Mouse (Mus musculus) adrenal gland, adult (tissue): ENCODE data around the gene Lemd1.
A peak's percentile ranks its signal among the peaks of the same experiment; 100 is the strongest.

ENCODE experiments used
- DNase-seq, 2 experiments: peaks; one replicate each; pipeline ENCODE4 v3.0.0; 2022 to 2023; ENCODE audit warnings: low spot score in 1 of 2; ENCODE audit not compliant: inconsistent age in 2 of 2

Lemd1 gene

DNA sequence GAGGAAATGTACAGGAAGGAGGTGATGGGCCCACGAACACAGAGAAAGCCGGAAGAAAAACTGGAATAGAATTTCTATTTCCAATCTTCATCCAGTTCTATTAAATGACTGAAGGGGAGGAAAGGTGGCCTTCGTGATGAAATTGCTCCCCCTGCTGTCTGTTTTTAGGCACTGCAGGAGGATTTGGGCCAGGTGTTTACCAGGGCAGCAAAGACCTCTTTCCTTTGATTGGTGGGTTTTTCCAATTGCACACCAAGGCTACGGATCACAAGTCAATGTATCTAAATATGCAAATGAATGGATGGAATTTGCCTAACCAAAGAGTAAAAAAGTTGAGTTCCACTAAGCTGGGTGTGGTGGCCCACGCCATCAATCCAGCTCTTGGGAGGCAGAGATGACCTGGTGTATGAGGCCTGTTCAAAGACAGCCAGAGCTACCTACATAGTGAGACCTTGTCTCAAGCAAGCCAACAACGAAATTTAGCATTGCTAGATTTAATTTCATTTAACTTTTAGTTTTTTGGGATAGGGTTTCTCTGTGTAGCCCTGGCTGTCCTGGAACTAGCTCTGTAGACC, 46.4 kb downstream of the Lemd1 start:
- peak; percentile 61 to 89 for DNase-seq

DNA sequence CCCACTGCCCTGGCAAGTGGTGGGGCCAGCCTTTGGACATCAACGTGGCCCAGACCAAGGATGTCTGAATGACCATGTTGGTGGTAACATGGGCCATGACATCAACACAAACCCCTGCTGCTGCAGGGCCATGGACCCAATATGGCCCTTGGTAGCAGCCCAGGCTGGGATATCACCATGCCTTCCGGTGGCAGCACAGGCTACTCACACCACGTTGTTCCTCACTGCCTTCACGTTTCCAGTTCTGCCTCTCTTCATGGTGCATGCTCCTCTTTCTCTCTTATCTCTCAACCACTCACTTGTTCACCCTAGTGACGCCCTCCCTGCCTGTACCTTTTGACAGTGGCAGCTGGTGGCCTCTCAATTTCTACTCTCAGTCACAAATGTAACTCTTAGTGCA, 53.8 kb downstream of the Lemd1 start:
- DNase-seq = no peak

DNA sequence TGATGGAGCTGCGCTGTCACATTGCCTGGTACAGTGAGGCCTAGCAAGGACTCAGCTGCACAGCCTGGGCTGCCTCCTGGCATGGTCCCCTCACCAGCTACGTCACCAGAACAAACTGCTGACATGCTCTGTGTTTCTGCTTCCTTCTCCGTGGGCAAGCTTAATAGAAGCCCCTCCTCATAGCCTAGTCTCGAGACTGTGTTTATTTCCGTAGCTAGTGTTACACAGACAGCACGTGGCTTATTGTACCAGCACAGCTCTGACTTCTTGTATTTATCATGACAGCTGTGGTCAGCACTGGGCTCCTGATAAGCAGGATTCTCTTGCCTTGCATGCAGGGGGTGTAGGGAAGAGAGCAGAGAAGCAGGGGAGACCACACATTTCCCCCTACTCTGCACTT, 54.9 kb downstream of the Lemd1 start:
- no peak for DNase-seq

DNA sequence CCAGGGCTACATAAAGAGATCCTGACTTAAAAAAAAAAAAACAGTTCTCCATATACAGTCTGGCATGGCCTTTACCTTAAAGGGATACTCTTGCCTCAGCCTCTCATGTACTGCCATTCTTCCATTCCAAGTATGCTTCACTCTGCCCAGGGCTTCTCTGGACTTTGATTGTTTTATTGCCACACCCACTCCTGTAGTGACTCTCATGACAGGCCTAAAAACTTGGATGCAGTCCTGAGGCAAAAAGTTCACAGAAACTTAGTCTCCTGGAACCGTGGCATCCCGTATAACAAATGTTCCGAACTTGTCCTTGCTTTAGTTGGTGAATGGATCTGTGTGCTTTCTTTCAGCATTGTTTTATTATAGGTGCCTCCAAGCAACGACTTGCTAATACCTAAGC, 55.4 kb downstream of the Lemd1 start:
- no peak for DNase-seq

DNA sequence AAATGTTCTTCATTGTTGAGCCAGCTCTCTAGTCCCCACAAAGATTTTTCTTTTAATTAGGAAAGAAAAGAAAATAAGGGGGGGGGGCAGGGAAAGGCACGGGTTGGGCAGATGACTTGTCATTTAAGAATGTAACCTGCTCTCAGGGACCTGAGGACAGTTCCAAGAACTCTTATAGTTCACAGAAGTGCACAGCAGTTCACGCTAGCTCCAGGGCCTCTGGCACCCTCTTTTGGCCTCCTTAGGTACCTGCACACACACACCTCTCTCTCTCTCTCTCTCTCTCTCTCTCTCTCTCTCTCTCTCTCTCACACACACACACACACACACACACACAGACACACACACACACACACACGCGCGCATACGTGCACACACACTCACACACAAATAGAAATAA, 63.2 kb downstream of the Lemd1 start:
- DNase-seq = no peak

DNA sequence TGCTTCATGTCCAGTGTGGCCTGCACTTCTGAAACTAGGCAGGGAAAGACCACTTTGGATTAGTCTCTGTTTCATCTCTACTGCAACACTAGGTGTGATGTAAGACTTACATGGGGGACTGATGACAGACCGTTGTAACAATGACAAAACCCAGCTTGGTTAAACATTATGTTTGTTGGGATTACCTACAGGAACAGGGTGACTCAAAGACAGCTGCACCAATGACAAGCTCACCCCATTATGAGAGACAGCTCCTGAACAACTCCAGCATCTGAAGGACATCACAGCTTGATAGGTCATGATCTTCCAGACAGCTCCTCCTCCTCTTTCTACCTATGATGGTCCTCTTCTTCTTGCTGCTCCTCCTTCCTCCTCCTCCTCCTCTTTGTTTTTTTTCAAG, 69.1 kb downstream of the Lemd1 start:
- DNase-seq = no peak

DNA sequence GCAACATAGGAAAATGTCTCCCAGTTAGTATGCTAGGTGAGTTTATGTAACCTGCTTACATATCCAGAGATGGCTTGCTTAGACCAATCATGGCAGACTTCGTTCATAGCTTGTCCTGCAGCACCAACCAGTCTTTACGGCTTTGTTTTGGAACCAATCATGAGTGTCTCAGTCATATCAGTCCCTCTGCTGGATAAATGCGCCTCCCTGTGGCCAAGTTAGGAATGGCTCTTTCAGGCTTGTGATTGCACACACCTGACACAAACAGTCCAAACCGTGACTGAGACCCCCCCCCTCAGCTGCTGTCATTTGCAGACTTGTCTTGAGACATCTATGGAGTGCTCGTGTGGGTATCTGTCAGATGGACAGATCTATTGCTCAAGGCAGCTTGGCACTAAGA, 69.8 kb downstream of the Lemd1 start:
- no peak for DNase-seq

DNA sequence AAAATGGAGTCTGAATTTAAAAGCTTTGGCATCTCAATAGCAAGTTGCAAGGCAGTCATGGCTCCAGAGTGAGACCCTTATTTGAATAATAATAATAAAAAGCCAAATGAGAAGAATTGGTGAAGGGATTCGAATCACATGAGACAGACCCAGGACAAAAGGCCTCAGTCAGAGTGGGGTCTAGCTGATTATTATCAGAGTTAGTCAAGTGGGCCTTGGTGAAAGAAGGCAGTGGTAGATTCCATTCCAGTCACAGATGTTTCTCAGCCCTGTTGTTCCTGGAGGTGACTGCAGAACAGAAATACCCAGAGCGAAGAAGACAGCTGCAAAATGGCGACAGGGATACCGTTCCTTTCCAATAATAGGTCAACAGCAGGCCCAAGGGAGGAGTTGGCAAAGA, 72.4 kb downstream of the Lemd1 start:
- no peak for DNase-seq

DNA sequence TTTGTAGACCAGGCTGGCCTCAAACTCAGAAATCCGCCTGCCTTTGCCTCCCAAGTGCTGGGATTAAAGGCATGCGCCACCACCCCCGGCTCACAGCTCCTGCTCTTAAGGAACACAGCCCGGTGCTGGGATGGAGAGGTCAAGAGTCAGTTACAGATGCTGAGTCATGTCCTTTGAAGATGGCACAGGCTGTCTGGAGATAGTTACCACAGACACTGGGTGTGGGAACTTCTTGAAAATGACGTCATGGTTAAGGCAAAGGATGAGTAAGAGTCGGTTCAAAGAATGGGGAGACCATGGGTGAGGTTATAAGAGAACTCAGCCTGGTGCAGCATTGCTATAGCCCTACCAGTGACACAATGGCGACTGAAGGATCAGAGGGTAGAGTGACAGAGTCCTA, 73.3 kb downstream of the Lemd1 start:
- DNase-seq = peak; percentile 70 to 74

DNA sequence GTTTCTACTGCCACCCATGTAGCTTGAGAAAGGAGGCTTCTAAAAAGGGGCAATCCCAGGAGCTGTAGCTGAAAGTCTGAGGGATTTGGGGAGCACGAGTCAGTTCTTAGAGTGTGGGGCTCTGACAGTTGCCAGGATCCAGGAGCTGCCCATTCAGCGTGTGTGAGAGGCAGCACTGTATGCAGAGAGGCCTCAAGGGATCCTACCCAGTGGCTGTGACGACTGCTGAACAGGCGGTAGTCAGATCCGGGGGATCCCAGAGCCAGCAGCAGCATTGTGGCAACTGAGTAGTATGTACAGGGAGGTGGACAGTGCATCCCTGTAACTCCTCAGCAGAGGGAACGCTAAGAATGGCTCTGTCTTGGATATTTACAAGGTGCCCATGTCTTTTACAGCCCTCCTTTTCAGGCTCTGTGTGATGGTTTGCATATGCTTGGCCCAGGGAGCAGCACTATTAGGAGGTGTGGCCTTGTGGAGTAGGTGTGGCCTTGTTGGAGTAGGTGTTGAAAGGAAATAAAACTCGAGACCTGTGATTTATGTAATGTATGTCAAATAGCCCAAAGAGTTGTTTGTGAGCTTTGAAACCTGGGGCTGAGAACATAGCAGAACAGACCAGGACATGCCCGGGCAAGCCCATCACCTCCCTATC, 74.1 kb downstream of the Lemd1 start:
- no peak for DNase-seq

DNA sequence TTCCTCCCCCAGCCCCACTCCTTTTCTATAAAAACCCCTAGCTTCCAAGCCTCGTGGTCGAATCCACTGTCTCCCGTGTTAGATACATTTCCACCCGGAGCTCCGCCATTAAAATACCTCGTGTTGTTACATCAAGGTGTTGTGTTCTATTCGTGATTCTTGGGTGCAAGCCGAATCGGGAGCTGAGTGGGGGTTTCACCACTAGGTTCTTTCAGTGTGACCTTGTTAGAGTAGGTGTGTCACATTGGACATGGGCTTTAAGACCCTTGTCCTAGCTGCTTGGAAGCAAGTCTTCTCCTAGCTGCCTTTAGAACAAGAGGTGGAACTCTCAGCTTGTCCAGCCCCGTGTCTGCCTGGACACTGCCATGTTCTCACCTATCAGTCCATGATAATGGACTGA, 74.7 kb downstream of the Lemd1 start:
- no peak for DNase-seq

DNA sequence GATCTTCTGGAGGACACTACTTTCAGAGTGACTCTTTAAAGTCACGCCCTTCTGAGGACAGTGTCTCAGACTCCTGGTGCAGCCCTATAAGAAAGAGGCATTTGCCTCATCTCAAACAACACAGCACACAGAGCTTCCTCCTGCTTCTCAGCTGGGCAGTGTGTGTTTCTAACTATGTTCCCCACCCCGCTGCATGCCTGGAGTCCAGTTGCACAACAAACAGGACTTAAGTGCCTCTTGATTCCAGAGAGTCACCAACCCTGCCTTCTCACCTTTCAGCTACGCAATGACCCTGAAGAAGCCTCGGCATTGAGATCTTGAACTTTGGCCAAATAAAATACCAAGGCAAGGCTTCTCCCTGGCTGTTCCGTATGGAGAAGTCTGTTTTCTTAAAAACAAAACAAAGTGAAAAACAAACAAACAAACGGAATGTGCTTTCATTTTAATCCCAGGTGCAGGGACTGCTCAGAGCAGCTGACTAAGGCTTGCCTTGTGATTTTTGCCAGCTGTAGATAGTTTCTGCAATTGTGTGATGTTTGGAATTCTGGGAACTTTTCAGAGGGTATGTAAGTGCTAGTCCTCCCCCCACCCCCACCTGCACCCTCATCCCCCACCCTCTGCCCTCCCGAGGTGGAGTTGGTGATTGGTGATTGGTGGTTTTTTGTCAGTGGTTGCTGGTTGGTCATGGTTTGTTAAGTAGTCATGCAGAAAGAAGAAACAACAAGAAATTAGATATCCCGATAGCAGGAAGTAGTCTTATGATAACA, 75.7 kb downstream of the Lemd1 start:
- DNase-seq = peak; percentile 56 to 84

DNA sequence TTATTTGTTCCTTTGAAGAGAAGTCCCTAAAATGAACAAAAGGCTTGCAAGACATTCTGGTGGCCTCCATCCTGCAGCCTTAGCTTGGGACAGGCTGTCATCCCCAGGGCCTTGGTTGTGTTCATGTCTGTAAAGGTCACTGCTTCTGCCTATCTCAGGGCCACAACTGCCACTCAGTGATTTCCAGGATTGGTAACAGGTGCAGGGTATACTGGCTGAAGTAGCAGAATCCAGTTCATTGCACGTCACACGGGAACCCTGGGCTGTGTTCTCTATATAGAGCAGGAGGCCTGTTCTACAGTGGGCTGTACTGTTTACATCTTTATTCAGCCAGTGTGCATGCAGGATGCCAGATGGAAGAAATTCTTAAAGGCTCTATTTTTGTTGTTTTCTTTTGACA, 76.7 kb downstream of the Lemd1 start:
- peak in 1 of 2 experiments; percentile 62 for DNase-seq

DNA sequence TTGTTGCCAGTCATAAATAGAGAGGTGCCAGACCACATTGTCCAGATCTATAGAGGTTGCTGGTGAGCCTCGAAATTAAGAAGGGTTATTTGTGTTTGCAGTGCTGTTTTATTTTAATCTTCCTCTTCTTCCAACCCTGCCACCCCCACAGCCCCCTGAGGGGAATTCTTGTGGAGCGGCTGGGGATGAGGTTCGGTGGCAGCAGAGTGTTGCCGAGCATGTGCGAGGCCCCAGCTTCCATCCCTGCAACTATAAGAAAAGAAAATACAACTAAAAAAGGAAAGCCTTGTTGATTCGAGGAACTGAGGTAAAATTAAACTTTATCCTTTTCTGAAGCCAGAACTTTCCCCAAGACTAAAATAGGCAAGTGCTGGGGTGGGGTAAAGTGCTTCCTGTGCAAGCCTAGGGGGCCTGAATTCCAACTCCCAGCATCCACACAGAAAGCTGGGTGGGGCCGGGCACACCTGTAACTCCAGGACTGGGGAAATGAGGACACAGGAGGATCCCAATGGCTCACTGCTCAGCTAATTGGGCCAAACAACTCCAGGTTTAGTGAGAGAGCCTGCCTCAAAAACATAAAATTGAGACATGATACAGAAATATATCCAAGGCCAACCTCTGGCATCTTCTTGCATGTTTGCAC, 77.3 kb downstream of the Lemd1 start:
- no peak for DNase-seq

DNA sequence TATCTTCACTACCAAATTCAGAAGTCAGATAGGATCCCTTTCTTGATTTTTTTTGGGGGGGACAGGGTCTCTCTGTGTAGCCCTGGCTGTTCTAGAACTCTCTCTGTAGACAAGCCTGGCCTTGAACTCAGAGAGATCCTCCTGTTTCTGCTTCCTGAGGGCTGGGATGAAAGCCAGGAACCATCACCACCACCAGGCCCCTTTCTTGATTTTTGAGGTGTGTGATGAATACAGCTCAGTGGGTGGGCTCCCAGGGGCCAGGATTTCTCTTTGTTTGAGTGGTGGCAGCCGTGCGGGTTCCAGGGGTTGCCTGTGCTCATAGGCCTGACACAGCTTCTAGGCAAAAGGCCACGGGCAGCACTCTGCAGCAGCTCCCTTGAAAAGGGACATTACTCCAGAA, 80.0 kb downstream of the Lemd1 start:
- DNase-seq = no peak

DNA sequence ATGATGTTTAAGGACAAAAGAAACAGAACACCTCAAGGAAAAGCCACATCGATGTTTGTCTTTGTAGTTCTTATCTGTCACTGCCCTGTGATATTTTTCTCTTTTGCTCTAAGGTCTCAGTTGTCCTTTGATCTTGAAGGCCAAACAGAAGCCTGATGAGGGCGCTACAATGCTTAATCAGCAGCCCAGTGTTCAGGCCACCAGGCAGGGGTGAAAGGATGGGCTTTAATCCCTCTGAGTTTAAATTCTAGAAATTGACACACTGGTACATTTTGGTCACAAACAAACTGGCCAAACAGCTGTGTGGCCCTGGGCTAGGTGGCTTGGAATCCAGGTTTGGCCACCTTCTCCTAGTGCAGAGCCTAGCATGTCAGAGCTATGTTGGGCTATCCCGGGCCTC, 85.5 kb downstream of the Lemd1 start:
- peak; percentile 56 to 79 for DNase-seq

DNA sequence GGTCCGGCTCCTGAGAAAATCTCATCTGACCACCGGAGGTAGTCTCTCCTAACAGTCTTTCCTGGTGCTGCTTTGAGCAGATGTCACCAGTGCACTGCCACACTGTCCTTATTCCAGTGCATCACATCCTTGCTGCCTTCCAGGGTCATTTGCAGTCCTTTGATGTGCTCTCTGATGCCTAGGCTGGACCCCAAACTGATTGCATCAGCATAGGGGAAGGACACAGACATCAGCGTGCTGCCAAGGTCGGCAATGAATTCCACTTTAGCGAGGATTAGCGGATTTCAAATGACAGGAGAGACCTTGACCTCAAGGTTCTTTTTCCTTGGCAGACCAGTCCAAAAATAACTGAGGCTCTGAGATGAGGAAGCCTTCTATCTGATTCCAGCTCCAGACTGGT, 85.9 kb downstream of the Lemd1 start:
- peak; percentile 93 to 95 for DNase-seq

DNA sequence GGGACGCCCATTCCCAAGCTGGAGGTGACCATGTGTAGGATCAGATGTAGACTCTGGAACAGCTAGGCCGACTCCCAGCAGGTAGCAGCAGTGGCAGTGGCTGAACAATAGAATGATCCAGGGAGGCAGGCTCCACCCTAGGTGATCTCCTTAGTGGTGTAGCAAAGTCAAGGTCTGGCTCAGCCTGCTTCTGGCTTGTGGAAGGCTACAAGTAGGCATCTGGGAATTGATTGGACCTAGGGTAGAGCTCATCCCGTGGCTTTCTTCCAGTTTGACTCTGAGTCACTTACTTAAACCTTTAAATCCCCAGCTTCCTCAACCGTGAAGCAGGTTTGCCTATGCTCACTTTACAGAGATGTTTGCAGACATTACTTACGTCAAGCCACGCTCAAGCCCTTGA, 89.4 kb downstream of the Lemd1 start:
- peak; percentile 44 to 72 for DNase-seq

DNA sequence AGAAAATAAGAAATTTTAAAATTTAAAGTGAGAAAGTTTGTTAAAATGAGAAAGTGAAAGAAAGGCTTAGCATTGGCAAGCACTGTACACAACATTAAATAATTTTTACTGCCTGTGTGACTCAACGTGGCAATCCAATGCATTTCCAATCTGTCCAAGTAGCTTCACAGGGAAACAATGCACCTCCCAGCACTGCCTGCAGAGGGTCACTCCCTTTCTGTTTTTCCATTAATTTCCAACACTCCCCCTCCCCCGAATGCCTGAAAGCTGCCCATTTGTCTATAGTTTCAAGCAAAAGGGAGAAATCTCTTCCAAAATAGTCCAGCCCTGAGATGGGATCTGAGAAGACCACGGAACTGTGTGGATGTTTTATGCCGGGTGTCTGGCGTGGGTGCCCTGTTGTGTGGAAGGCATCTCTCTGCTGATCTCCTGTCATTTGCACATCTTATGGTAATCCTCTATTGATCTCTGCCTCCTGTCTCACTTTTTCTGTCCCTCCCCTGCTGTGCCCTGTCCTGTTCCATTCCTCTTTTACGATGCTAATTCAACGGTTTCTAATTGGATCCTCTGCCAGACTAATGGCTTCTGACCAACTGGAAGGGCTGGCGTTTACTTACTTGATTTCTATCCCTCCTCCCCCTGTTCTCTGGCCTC, 90.4 kb downstream of the Lemd1 start:
- DNase-seq = no peak

DNA sequence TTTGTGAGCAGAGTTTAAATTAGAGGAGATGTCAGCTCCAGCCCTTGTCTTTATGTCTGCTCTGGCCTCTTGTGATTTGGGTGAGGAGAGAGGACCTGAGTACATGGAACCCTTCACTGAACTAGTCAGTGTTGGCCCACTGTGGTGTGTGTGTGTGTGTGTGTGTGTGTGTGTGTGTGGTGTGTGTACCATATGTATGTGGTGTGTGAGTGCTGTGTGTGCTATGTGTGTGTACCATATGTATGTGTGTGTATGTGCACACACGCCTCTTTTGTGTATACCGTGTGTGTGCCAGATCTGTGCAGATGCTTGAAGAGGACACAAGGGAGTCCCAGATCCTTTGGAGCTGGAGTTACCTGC, 90.9 kb downstream of the Lemd1 start:
- DNase-seq = no peak

DNA sequence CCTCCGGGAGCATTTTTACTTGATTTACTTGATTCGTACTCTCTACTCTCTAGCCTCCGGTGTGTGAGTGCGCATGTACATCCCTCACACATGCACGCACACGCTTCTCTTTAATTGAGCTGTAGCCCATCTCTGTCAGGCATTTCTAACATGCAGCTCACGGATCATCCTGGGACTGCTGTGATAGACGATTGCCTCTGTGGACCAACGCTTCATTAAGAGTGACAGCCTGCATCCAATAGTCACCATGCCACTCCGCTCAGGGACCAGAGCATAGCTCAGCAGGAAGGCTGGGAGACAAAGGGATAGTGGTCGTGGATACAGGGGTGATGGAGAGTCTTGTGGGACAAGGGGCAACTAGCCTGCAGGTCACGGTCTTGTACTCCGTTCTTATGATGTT, 91.8 kb downstream of the Lemd1 start:
- no peak for DNase-seq

DNA sequence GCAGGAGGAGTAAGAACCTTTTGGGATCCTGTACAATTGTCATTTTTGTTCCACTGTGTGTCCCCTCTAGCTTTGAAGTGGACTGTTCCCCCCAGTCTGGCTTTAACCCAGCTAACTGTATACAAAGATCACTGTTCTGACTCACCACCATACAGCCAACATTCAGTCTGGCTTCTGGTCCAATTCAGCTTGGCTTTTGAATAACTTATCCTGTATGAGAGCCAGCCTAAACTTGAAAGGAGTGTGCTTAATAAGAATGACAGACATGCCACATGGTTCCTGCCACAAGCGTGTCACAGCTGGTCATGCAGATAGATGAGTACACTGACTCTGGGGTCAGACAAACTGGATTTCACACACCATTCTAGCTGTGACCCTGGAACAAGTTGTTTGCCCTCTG, 95.5 kb downstream of the Lemd1 start:
- DNase-seq = peak in 1 of 2 experiments; percentile 68
